Mouse (Mus musculus) regulatory T cell (primary cell): ENCODE data around the gene Ncf4.

Experiments used
- in situ Hi-C: fragments of 300-600 bp; cut with MboI, MseI; formaldehyde crosslinking; loops from one replicate; pipeline ENCODE4 v1.15.1; 2025; ENCODE audit warnings: high pct_unique_total_duplicates

The Ncf4 gene

DNA sequence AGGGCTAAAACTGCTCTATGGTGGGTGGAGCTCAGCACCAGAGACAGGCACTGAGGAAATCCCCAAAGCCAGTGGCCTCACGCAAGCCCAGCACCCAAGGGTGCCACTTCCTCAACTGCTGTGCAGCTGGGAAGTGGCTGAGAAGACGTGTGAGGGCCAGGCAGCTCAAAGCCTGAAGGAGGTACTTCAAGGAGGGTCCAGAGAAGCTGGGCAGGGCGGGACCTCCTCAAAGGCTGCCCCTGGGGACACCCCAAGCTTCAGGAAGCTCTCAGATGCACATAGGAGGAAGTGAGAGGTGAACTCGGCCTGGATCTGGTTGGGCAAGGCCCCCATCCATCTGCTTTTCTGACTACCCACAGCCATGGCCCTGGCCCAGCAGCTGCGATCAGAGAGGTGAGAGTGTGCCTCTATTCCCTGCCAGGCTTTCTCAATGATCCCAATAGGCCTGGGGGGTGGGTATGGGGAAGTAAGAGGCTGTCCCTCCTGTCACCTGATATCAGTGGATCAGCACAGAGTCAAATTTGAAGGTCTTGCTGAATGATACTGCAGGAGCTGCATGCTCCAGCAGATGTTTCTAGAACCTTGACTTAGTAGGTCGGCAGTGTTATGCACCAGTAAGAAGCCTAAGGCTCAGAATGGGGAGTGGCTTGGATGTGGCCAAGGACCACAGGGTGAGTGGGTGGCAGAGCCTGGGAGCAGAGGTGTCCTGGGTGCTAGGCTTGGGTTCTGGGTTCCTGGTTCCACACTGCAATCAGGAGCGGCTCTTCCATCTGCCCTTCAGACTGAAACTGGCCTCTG lies at the start of gene Ncf4:
Ncf4 (plus strand) TSS at position 107 of the 798 bp plus-strand sequence.
- in situ Hi-C loops: no loop called here

DNA sequence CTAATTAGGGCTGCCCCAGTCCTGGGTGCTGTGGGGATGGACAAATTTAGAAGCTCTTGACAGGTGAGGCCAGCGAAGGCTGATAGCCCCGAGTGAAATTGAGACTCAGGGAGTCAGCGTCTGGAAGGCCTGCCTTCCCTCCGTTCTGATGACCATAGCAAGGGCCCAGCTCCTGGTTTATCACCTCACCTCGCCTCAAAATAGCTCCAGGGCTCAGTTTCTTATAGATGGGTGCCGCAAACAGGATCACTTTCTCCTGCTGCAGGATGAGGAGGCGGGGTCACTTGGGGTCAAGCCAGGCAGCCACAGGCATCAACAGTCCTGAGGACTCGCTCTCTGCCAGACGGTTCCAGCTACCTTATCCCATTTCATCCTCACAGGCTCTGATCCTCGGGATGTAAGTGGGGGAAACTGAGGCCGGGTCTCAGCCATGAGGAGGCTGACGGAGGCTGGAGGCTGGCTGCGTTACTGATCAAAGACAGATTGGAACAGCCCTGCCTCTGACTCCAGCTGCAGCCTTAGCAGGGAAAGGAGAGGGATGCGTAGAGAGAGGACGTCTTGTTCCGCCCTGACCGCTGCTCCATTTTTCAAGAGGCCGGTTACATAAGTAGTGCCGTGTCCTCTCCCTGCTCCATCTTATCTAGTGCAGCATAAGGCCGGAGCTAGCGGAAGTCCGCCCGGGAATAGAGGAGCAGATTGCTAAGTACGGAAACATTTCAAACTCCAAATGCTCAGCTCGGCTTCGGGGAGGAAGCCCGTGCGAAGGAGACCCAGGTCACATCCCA lies 49.3 kb upstream of the Ncf4 start:
- in situ Hi-C loops: no loop called here

DNA sequence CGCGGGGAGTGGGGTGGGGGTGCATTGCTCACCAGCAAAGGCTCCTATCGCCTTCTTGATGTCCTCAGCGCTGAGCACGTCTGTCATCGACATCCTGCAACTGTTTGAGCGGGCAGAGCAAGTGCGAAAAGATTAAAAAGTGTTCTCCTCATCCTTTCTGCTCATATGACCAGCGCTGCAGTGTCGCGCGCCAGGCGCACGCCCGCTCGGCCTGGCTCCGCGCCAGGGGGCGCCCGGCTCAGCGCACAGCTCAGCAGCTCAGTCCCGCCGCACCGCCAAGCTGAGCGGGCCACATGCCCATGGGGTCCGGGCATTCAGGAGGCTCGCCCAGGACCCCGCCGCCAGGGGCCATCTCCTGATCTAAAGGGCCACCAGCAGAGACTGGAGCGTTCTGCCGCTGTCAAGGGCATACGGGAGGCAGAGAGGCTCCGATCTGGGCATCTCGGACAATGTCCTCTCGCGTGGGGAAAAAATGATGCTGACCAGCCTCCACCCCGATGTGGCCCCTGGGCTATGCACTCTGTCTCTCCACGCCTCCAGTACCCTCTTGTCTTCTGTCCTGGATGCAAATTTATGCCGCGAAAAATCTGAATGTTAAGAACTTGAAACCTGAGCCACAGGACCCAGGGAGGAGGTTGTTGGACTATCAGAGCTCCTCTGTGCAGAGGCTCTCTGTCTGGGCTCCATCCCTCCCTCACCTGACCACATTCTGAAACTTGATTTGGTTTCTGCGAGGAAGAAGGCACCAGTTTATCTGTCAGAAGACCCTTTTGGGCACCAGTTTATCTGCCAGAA lies 40.4 kb upstream of the Ncf4 start:
- in situ Hi-C loops: no loop called here

DNA sequence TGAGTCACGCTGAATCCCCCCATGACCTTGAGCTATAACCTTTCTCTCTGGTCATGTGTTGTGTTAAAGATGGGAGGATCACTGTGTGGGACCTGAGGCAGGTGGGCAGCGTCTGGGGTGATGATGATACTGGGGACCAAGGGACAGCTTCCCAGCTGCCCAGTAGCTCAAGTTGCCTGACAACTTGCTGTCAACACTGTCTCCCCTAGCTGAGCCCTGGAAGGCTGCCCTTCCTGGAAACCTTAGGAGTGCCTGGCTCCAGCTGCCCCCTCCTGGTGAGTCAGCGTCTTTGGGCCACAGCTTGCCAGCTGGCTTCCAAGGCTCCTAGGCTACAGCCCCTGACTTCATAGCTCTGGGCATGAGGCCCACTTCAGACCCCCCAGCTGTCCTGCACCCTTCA lies 39.4 kb upstream of the Ncf4 start:
- in situ Hi-C loops: no loop called here

DNA sequence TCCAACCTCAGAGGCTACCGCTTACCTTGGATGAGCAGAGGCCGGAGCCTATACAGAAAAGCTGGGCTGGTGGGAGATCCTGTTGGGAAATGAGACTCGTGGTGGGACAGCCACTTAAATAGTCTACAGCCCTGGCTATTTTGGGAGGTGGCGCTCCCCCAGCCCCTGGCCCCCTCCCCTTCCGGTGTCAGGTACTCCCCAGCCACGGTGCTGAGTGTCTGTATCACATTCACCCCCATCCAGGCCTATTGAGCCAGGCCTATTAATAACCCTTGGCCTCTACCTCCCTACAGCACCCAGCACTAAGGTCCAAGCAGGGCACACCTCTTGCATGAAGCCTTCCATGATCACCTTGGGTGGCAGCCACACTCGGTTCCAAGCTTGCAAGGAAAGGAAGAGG lies 38.3 kb upstream of the Ncf4 start, which contains the start of gene Pvalb:
Pvalb (minus strand) TSS at position 89 of the 400 bp plus-strand sequence.
- in situ Hi-C loops: no loop called here

DNA sequence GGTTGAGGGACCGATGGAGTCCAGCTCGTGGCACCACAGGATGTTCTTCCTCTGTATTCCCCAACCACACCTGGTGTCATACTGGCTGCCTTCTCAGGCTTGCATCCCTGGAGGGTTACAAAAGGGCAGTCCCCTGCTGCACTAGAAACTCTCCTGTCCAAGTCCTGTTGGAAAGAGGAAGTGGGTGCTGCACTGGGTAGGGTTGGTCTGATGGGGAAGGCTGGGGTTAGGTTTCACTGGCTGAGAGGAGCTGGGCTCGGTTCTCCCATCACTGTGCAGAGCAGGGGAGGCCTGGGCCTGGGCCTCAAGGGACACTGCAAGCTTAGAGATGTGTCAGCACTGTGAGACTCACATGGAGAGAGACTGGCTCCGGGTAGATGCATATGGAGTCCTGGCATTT lies 34.4 kb upstream of the Ncf4 start:
- in situ Hi-C loops: loop anchor here (10.0 kb wide), 1 partner anchor 615 kb away; the partner anchor contains the start of genes Apol10b and Gm36245

DNA sequence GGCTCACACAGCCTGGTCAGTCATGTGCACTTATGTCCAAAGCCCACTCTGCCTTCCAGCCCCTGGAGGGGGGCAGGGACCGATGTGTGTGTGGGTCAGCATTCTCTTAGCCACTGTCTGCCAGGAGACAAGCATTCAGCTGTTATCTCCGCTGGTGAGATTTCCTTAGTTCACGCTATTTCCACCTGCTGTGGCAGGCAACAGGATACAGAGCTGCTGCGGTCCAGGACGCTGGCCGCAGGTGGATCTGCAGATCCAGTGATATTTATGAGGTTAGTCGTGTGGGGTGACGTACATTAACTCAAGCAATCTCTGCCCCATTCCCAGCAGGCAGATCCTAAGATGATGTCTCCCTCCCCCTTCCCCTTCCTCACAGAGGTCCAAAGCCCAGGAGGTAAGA lies 33.2 kb upstream of the Ncf4 start:
- in situ Hi-C loops: loop anchor here (10.0 kb wide), 1 partner anchor 617 kb away; the partner anchor contains the start of genes Apol10b and Gm36245

DNA sequence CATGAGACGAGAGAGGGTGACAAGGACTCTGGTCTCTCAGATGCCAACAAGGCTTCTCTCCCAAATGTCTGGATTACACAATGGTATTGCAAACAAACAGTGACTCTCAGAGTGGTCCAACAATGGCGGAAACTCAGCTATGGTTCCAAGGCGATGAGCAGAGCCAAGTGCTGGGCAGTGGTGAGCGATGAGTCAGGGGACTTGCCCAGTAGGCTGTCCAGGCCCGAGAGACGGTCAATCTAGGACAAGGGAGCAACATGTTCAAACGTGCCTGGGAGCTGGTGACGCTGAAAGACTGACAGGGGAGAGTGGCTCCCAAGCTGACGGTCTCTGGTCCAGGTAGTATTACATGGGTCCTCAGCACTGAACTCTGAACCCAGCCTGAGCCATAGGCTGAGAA lies 29.3 kb upstream of the Ncf4 start:
- in situ Hi-C loops: loop anchor here (10.0 kb wide), 1 partner anchor 620 kb away; the partner anchor contains the start of genes Apol10b and Gm36245

DNA sequence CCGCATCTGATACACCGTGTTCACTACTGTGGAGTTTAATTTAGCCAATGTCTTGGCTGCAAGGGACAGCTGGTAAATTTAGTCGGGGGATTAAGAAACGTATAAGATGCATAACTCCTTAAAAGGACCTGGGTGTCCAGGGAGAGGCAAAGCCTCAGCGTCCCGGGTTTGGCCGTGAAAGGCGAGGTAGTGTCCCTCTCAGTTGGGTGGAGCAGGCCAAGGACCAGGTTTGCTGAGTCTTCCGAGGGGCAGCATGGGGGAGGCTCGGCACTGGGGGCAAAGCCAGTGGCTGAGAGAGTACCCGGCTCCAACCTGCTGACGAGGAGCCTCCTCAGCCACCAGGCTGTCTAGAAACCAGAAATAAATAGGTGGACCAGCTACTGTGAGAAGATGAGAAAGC lies 16.8 kb upstream of the Ncf4 start:
- in situ Hi-C loops: no loop called here

DNA sequence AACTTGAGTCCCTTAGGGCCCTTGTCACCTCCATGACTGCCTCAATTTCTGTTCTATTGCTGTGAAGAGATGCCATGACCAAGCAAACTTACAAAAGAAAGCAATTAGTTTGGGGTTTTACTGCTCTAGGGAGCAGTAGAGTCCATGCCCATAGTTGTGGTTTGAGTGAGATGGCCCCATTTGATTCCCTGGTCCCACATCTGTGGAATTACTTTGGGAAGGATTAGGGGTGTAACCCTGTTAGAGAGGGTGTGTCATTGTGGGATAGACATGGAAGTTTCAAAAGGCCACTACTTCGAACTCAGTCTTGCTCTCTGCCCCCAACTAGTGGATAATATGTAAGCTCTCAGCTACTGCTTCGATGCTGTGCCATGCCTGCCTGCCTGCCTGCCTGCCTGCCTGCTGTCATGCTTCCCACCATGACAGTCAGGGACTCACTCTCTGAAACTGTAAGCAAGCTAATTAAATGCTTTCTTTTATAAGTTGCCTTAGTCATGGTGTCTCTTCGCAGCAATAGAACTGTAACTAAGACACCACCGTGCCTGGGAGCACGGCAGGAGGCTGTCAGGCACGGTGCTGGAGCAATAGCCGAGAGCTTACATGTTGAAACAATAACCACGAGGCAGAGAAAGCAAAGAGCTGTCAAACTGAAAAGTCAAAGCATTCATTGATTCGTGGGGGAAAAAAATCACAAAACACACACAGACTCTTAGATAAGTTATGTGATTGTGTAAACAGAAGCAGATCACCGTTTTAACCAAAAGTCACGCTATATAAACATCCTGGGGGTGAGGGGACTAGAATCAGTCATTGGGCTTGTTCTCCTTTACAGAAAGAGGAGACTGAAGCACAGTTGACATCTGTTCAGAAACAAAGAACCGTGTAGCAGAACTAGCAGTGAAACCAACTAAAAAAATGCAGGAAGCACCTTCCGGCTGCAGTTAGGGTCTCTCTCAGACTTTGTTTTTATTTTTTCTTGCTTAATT lies 13.0 kb upstream of the Ncf4 start:
- in situ Hi-C loops: loop anchor here (5.0 kb wide), 1 partner anchor 49 kb away; no protein-coding TSS in a partner anchor

DNA sequence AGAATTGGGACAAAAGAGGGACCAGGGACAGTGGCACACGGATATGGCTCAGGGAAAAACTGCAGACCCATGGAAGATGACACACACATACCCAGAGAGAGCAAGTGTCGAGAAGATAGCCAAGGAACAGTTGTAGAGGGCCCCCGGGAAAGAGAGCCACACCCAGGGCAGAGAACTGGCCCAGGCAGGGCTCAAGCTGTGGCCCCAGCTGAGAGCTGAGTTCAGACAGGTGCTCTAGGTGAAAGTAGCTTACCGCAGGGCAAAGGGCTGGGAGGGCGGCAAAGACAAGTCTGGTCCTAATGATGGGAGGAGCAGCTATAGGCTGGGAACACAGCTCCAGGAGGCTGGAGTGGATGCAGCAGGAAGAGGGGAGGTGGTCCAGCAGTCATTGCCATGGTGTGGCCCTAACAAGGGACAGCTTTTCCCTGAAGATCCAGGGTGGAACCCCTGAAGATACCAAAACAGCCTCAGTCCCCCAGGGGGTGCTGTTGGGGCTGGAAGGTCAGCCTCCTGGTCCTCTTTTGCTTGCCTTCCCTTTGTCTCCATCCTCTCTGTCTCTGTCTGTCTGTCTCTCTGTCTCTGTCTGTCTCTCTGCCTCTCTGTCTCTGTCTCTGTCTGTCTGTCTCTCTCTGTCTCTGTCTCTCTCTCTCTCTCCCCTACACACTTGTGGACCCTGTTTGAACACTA lies 9.6 kb upstream of the Ncf4 start:
- in situ Hi-C loops: loop anchor here (5.0 kb wide), 1 partner anchor 53 kb away; no protein-coding TSS in a partner anchor

DNA sequence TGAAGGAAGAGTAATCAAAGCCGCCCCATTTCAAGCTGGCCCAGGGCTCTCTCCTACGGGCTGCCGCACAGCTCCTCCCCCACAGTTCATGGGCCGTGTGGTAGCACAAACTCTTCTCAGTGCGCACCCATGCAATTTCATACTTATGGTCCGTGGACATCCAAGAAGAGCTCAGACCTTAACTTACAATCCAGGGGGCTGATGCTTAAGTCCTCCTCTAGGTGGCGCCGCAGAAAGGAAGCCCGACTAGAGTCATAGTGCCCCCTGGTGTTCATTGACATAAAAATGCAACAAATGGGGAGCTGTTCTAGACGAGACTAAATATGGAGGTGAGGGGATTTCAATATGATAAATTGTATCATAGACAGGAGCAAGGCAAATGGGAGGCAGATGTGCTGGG lies 5.1 kb upstream of the Ncf4 start:
- in situ Hi-C loops: no loop called here

DNA sequence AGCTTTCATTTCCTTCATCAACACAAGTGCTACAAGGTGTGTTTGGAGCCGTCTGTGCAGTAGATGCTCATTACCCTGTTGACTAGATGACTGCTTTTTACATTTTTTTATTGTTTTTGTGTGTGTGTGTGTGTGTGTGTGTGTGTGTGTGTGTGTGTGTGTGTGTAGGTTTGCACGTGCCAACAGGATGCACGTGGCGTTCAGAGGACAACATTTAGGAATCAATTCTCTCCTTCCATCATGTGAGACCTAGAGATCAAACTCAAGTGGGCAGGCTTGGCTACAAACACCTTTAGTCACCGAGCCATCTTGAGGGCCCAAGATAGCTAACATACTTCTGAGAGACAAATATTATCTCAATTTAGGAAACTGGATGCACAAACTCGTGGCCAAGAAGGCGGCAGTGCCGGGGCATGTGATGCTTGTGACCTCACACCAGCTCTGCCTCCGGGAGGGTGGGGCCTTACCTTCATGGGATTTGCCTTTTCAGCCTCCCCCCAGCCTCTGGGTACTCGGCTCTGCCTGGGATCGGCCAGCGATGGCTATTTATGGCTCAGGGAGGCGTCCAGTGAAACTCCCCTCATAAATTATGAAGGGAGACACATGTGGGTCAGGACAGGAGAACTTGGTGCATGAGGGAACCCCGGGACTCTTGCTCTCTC lies 4.5 kb upstream of the Ncf4 start:
- in situ Hi-C loops: no loop called here

DNA sequence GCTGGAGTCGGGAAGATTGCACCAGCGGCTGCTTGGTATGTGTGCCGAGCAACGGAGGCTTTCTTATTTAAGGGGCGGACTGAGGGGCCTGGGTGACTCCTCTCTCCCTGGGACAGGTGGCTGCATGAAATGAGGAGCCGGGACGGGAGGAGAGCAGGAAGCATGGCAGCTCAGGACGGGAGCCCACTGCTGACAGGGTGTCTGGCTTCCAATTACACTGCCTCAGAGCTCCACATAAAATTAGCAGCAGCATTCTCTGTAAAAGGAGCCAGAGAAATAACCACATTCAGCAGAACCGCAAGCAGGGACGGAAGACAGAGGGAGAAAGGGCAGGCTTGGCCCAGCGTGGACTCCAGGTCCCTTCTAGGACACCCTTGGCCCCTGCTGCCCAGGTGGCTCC lies 3.3 kb upstream of the Ncf4 start:
- in situ Hi-C loops: no loop called here

DNA sequence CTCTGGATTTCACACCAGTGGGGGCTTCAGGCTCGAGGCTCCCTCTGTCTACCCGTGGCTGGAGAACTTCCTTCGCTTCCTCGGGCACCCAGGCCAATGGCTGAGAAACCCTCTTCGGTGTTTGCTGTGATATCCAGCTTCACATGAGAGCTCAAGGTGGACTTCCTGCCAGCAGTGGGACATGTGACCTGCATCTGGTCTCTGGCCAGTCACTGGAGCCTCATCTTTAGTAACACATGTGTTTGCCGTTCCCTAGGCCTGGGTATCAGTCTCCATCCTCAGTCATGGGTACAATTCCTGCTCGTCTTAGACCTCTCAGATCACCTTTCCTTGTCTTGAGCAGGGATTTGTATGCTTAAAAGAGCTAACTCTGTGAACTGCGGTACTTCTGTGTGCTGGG lies 1.5 kb upstream of the Ncf4 start:
- in situ Hi-C loops: no loop called here

DNA sequence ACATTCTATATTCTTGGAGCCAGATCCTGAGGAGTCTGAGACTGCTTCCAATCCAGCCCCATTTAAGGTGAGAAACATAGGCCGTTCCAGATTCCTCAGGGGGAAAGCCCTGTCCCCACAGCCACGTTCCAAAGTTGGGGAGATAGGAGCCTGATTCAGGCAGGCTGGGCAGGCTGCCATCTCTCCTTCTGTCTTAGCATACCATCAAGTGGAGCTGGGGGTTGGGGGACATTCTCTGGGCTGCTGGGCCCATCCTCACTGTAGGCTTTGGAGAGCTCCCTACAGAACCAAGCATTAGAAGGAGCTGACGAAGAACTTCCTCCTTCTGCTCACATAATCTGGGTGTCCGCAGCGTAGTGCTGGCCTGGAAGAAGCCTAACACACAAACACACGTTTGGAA lies 827 bp upstream of the Ncf4 start:
- in situ Hi-C loops: no loop called here

DNA sequence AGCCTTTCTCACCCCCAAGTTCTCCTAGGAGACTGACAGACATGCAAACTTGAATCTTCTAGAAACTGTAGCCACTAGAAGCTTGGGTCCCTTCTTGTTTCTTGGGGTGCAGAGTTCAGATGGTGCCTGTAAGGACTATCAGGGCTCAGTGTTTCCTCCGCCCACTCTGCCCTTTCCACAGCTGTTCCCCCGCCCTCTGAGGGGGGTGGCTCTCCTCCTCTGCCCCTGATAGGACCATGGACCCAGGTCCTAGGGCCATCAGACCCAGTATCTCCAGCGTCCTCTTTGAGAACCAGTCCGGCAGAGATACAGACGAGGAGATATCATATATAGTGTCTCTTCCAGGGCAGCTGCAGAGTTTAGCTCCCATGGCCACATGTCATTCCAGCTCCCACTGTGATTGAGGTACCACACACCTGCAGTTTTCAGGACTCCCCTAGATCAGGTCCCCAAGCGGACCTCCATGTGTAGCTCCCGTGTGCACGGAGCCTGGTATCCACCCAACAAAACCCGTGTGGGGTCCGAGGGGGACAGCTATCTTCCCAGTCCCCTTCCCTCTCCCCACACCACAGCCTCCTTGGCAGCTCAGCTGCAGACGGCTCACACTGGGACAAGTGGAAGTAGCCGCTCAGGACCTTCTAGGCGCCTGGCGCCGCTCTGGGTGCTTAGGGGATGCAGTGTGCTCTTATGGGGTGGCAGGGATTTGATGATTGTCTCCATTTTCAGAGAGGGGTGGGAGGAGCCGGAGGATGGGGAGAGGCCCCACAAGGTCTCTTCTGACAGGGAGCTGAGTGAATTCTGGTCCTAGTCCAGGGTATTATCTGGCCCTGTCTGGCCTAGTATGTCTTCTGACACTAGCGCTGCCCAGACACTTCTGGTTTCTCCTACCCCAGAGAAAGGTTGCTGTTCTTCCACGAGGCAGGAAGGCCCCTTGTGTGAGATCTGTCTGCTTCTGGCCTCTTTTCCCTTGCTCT lies 1.8 kb downstream of the Ncf4 start:
- in situ Hi-C loops: no loop called here

DNA sequence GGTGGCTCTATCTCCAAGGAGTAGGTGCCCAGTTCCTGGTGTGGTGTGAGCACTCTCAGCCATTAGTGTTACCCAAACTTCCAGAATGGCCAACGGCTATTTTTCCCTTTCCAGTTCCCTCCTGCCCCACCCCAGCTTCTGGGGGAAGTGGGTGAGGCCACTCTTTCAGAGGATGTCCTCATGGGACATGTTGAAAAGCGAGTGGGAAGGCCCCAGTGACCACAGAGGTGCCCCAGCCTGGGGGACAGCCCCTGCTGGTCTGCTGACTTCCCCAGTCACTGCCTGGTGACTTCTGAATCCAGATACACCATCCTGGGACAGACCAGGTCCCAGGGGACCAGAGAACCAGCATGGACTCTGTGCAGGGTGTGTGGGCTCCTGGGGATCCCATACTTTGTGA lies 3.1 kb downstream of the Ncf4 start:
- in situ Hi-C loops: no loop called here
